Mouse (Mus musculus) heart, postnatal 0 days (tissue): ENCODE measurements around the gene Dhrs11.

Experiments used
- CTCF ChIP-seq: IDR thresholded peaks from 2 replicates; pipeline ENCODE4 v1.5.1; 2016; ENCODE audit warnings: antibody characterized with exemption, control low read depth, low read depth
- EP300 ChIP-seq: IDR thresholded peaks from 2 replicates; pipeline ENCODE4 v1.6.1; 2016; ENCODE audit warnings: antibody characterized with exemption, low read depth

GRCm38 (mm10) chr11:84821131-84821770 lies 7.5 kb downstream of the Dhrs11 start:
- TF ChIP-seq CTCF (no peak), EP300 (no peak)
